Mouse (Mus musculus) adipocyte (in vitro differentiated cells): Measurements from ENCODE around the gene Ccna2.
A peak's percentile ranks its signal among the peaks of the same experiment; 100 is the strongest.

Experiments used
- DNase-seq: peaks from one replicate; pipeline ENCODE4 v3.0.0-alpha.2; 2016; ENCODE audit warnings: low spot score

Gene Ccna2

GRCm38 (mm10) chr3:36533201-36533672 is 38.7 kb downstream of the Ccna2 start:
- DNase-seq = no peak

- no peak for DNase-seq
Observed at GRCm38 (mm10) chr3:36532738-36533137, 39.2 kb downstream of the Ccna2 start.

- no peak for DNase-seq
Observed at GRCm38 (mm10) chr3:36531979-36532542, 39.9 kb downstream of the Ccna2 start.

- peak; percentile 50 for DNase-seq
Observed at GRCm38 (mm10) chr3:36531242-36531641, 40.7 kb downstream of the Ccna2 start.

GRCm38 (mm10) chr3:36530781-36531180 is 41.2 kb downstream of the Ccna2 start:
- no peak for DNase-seq

GRCm38 (mm10) chr3:36530345-36530744 is 41.6 kb downstream of the Ccna2 start:
- no peak for DNase-seq

GRCm38 (mm10) chr3:36524466-36524865 is 47.5 kb downstream of the Ccna2 start:
- DNase-seq = no peak

GRCm38 (mm10) chr3:36522137-36522536 is 49.8 kb downstream of the Ccna2 start:
- no peak for DNase-seq

GRCm38 (mm10) chr3:36521073-36522060 is 50.6 kb downstream of the Ccna2 start, which contains the start of gene Gm11549:
TSS of gene Gm11549 (minus strand) at chr3:36521813.
- no peak for DNase-seq

- DNase-seq = no peak
Observed at GRCm38 (mm10) chr3:36516196-36516595, 55.8 kb downstream of the Ccna2 start.
